Mouse (Mus musculus): ENCODE data around the gene Sacm1l.

Gene Sacm1l

DNA sequence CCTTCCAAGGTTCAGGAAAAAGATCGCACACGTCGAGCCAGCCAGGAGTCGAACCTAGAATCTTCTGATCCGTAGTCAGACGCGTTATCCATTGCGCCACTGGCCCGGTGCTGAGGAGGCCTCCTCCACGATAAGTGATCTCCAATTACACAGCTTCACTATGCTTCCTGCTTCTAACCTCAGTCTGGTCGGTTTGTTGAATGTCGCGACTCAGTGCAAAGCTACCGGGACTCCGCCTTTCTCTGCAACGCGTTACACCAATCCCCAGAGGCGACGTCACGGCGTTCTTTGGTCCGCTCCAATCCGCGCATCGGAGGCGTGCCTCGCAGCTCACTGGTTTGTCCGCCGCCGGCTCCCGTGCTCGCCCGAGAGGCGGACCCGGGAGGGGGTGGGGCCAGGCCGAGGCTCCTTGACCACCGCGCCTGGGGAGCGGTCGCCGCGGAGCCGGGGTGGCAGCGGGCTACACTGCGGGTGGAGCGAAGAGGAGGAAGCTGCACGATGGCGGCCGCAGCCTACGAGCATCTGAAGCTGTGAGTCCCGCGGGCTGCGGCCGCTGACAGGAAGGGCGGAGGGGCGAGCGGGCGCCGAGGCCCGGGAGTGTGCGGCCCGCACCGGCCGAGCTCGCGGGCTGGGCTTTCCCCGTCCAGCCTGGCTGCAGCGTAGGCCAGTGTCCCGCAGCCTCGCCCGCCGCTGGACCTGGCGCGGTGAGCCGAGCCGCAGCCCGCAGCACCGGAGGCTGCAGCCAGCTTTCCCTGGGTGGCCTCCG, at the start of gene Sacm1l:
Sacm1l (plus strand) TSS at position 368 of the 766 bp plus-strand sequence.
- peak; percentile 97 for DNase-seq (ENCODE audit: low spot score)

DNA sequence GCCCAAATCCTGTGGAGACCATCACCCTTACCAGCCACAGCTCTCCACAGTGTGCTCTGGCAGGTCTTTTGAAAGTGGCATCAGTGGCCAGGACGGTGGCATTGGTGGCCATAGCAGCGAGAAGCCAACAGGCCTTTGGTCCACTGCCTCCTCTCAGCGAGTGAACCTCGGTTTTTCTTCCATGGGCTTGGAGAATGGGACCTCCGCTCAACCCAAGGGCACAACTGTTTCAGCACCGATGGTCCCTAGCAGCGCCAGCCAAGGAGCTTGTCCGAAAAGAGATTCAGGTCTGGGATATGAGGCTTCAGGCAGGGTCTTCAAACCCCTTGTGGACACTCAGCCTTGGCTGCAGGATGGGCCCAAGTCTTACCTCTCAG, 49.7 kb upstream of the Sacm1l start:
- DNase-seq (ENCODE audit: low spot score): no peak

DNA sequence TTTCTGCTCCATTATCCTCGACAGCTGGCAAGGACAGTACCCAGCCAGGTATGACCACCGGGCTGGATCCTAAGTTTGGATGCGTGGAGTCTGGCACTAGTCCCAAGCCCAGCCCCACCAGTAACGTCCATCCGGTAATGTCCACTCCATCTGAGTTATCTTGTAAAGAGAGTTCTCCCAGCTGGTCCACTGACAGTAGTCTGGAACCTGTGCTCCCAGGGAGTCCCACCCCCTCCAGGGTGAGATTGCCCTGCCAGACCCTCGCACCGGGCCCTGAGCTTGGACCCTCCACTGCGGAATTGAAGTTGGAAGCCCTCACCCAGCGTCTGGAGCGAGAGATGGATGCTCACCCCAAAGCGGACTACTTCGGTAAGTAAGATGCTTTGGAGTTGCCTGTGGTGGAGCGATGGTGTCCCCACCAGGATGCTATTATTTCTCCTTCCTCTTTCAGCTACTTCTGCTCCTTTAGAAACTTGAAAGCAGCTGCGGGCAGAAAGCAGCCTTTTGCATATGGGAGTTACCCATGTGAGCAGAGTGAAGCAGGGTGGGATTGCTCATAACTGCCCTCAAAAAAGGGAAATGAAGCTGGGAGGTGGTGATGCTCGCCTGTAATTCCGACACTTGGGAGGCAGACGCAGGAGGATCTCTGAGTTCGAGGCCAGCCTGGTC, 49.2 kb upstream of the Sacm1l start:
- DNase-seq (ENCODE audit: low spot score): no peak

- no peak for DNase-seq (ENCODE audit: low spot score)
Observed at GRCm38 (mm10) chr9:123481136-123481535, 48.4 kb upstream of the Sacm1l start.

DNA sequence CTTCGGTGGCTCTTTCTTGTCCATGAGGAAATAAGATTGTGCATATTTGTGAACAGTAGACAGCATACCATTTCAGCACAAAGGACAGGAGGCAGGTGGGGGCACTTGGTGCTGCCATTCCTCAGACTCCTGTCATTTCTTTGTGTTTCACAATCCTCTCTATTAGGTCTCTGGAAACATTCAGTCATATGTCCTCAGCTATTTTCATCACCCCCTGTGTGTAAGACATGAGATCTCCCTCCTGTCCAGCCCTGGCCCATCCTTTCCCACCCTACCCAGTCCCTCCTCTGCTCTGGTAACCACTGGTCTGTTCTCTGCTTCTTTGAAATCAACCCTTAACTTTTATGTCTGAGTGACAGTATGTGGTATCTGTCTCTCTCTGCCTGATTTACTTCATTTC, 46.0 kb upstream of the Sacm1l start:
- no peak for DNase-seq (ENCODE audit: low spot score)

DNA sequence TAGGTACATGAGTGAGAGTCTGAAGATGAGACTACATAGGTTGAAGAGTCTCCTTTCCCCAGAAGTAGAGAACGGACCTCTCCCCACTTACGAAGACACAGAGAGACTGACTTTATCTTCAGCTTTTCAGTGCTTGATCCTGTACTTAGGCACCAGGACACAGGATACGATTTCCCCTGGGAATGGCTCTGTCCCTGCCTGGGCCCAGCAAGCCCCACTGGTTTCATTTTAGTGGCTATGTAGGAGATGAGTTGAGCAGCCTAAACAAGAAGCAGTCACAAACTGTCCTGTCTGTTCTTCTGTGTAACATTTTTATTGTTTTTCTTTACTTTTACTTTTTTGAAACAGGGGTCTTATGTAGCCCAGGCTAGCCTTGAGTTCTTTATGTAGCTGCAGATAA, 44.7 kb upstream of the Sacm1l start:
- no peak for DNase-seq (ENCODE audit: low spot score)

GRCm38 (mm10) chr9:123485561-123485960, 44.0 kb upstream of the Sacm1l start:
- no peak for DNase-seq (ENCODE audit: low spot score)

DNA sequence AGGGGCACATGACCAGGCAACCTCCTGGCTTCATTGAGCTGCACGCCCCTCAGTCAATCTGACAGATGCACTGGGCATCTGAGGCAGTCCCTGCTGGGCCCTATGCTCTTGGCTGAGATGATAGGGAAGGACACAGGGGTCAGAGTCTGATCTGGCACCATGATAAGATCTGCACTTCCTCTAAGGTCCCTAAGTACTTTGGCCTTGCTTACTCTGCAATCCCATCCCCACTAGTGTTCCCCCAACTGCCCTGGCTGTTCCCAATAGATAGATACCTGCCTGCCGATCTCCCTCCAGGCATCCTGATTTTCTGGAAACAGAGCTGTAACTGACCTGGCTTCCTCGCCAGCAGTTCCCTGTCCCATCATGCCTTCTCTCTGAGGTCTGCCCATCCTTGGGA, 42.9 kb upstream of the Sacm1l start:
- no peak for DNase-seq (ENCODE audit: low spot score)

GRCm38 (mm10) chr9:123489073-123489472, 40.5 kb upstream of the Sacm1l start:
- no peak for DNase-seq (ENCODE audit: low spot score)

DNA sequence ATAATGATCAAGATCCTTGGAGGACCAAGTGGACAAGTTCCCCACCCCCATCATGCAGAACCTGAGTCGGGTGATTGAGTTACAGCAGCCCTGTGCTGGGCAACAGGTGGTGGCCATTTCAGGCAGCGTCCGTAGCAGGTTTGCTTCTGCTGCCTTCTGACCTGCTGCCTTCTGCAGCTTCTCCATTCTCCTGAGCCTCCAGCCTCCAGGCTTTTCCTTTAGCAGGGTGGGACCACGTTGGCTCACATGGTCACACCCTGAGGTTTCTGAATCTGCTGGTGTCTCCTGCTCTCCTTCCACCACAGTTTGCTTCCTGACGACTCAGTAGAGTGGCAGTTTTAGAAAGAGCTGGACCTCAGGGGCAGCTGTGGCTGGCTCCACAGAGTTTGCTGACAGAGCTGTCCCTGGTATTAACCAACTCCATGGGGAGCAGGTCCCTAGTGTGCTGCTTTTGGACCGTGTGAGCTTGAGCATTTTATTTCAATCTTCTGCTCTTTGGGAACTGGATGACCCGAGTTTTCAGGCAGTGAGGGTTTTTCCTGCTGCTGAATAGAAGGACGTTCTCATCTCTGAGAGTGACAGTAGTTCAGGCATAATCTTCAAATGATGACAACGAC, 39.7 kb upstream of the Sacm1l start:
- DNase-seq (ENCODE audit: low spot score): no peak

GRCm38 (mm10) chr9:123490930-123491329, 38.6 kb upstream of the Sacm1l start:
- DNase-seq (ENCODE audit: low spot score): no peak

DNA sequence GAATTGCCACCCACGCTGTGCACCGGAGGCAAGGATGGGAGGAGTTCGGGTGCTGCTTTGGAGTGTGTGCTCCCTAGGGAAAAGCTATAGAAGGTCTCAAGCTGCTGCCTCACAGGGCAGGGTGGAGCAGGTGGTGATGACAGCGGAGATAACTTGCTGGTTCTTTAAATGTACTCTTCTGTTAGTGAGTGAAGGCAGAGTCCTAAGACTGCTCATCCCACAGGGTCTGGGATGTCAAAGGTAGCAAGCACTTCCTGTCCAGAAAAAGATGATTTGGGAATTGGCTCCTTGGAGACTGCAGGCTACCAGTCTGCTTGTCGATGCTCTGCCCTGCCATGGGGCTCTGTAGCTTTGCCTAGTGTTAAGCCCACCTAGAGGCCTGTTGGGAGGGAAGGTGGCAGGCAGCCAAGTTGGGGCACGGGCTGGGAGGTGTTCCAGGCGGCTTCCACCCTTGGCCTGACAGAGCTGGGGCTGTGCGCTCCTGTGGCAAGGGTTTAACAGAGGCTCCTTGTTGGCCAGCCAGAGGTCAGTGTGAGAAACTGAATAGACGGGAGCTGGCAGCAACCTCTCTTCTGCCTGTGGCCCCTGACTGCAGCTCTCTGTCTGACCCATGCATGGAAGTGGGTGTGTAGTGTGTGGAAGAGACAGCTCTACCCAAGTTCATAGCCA, 37.5 kb upstream of the Sacm1l start:
- DNase-seq (ENCODE audit: low spot score): no peak

DNA sequence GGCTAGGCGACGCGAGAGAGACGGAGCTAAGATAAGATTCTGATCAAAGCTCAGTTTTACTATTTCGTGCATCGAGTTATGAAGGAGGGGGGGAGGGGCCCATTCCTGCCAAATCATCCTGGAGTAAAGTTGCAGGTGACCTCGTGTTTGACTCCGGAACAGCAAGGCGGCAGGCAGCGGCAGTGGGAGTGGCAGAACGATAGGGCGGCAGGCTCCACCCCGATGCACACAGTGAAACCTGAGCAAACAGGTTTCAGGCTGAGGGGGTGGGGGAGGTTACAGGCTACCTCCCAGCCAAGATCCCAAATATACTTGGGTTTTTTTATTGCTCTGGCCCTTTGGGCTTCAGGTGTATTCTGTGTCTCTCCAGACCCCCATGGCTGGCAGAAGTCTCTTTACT, 32.9 kb upstream of the Sacm1l start:
- DNase-seq (ENCODE audit: low spot score): no peak

- DNase-seq (ENCODE audit: low spot score): no peak
Observed at GRCm38 (mm10) chr9:123497906-123498305, 31.7 kb upstream of the Sacm1l start.

DNA sequence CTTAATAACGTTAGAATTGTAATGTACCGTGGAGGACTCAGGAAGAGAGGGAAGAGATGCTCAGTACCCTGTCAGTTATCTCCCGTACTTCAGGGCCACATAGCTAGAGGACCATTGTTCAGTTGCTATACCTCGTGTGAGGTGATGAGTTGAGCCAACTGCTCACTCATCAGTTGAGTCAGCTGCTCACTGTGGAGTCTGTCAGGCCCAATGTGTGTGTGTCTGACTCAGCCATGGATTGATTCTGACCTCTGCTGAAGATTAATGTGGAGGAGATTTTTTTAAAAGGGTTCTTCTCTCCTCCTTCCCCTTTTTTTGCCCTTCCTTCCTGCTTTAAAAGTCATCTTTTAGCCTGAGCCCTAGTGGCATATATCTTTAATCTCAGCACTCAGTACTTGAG, 29.1 kb upstream of the Sacm1l start:
- no peak for DNase-seq (ENCODE audit: low spot score)

DNA sequence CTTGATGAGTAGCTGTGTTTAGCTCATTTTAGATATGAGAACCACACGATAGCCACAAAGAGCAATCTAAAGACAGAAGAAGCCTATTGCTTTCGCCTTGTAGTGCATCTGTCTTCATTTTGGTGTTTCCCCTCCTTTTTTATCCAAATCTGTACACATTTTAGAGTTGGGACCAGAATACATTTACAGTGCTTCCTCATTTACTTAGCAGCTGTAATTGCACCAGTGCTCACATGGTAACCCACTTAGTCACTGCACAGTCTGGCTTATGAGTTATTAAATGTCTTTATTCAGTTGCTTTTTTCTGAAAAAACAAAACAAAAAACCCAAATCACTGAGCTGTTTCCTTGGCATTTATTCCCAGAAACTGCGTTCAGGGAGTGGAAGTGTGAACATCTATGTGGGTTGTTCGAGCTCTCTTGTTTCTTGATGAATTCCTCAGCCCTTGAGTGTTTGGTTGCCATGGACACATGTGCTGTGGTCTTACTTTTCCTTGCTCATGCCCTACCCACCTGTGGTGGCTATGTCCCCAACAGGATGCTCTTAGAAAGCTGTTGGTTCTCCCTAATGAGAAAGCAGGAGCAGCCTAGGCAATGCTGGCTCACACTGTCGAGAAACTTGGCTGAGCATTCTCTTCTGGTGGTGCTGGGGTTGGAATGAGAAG, 26.3 kb upstream of the Sacm1l start:
- no peak for DNase-seq (ENCODE audit: low spot score)

GRCm38 (mm10) chr9:123504325-123504724, 25.2 kb upstream of the Sacm1l start:
- DNase-seq (ENCODE audit: low spot score): no peak

GRCm38 (mm10) chr9:123505598-123505997, 24.0 kb upstream of the Sacm1l start:
- DNase-seq (ENCODE audit: low spot score): no peak

DNA sequence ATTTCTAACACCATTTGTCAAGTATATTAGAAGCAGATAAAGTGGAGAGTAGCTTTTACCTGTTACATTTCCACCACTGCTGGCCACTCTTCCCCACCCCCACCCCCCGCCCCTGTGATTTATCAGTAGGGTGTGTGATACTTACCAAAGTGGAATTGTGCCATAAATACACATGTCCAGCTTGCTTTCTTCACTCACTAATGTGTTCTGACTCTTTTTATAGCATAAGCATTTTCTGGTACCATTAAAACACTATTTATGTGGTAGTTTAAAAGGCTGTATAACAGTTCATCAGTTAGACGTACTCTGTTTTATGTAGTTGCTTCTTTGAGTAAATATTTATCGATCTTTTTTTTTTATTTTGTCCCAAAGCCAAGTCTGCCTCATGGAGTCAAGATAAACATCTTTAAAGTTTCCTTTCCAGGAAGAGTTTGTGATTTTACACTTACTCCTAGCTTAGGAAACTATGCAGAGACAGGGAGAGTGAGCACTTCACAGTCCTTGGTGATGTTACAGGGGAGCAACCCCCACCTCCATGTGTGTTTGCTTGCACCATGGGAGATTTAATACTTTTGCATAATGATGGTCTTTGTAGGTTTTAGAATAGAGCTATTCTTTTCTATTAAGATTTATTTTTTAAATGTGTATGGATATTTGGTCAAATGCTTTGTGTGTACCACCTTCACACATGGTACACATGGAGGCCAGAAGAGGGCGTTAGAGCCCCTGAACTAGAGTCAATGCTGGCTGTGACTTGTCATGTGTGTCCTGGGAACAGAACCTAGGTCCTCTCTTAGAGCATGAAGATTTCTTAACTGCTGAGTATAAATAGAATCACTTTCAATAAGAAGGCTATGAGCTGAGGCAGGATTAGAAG, 23.1 kb upstream of the Sacm1l start:
- no peak for DNase-seq (ENCODE audit: low spot score)

- DNase-seq (ENCODE audit: low spot score): no peak
Observed at GRCm38 (mm10) chr9:123507380-123507779, 22.2 kb upstream of the Sacm1l start.

DNA sequence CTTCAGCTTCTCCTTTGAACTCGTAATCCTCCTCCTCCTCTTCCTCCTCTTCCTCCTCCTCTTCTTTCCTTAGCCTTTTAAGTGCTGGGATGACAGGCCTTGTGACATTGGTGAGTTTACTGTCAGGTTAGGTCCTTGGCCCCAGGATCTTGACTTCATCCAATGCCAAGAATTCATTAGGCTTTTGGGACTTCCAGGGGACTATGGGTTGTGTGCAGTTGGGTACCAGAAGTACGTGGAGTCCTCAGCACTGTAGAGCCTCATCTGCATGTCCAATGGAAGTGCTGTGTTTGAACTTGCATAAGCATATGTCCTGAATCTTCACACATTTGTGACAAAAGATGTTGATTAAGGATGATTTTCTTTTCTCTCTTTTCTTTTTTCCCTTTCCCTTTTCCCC, 20.6 kb upstream of the Sacm1l start:
- DNase-seq (ENCODE audit: low spot score): no peak
